Mouse (Mus musculus): ENCODE results near the gene Sugct. TPM values are rescaled to one million over a fixed set of nuclear protein-coding genes. Genes with fewer than 3 reads are reported as not detected.

Gene Sugct
- polyA plus RNA-seq, 1 experiment = 1.0 TPM

DNA sequence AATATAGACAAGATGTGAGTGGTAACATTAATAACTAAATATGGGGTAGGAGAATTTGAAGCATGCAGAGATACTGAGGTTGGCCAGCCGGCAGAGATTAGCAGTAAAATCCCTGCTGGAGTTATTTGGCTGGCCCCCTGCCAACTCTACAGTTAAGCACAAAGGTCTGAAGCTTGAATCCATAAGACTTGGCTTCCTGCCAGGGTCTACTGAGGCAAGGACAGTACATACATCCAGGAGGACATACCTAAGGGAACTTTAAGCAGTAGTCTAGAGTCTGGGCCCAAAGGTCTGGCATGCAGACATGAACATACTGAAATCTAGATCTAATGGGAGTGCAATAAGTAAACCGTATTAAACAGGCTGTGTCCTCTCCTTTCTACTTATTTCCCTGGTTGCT, 865.8 kb downstream of the Sugct start:
- H3K36me3 ChIP-seq (ENCODE audit: control insufficient read depth, insufficient read depth) = no peaks in the 10 kb centered on the region
- H3K4me2 ChIP-seq (ENCODE audit: low read depth) = no peak overlapping the region
- H3ac ChIP-seq (ENCODE audit: control insufficient read depth, insufficient read length) = no peak overlapping the region
- H3K4me3 ChIP-seq = no peak overlapping the region
- H3K27me3 ChIP-seq (ENCODE audit: control insufficient read depth, insufficient read depth, insufficient read length) = no peaks in the 10 kb centered on the region
- no peaks in the 10 kb centered on the region for H3K79me2 ChIP-seq (ENCODE audit: control insufficient read depth, insufficient read depth)
- TF ChIP-seq SRF (IDR thresholded peaks at IDR 0.05; ENCODE audit: control insufficient read depth, insufficient read length, low read depth) (no peak), POLR2A (IDR thresholded peaks at IDR 0.05; ENCODE audit: insufficient read length, low read depth) (no peak), REST (IDR thresholded peaks at IDR 0.05; ENCODE audit: insufficient read depth, insufficient read length) (no peak), TCF12 (IDR thresholded peaks at IDR 0.05; ENCODE audit: insufficient read depth, poor library complexity, severe bottlenecking) (no peak), USF1 (IDR thresholded peaks at IDR 0.05; ENCODE audit: low read depth) (no peak)

- Histone ChIP-seq H3K4me3 (no peak overlapping the region), H3K4me2 (ENCODE audit: low read depth) (no peak overlapping the region), H3K79me2 (ENCODE audit: control insufficient read depth, insufficient read depth) (no peaks in the 10 kb centered on the region), H3K27me3 (ENCODE audit: control insufficient read depth, insufficient read depth, insufficient read length) (no peaks in the 10 kb centered on the region), H3ac (ENCODE audit: control insufficient read depth, insufficient read length) (no peak overlapping the region), H3K36me3 (ENCODE audit: control insufficient read depth, insufficient read depth) (no peaks in the 10 kb centered on the region)
- TF ChIP-seq POLR2AphosphoS2 (IDR thresholded peaks at IDR 0.05; ENCODE audit: insufficient read length, low read depth) (no peak), TCF12 (IDR thresholded peaks at IDR 0.05; ENCODE audit: insufficient read depth, poor library complexity, severe bottlenecking) (no peak), MAX (IDR thresholded peaks at IDR 0.05; ENCODE audit: low read depth) (no peak), MYOG (IDR thresholded peaks at IDR 0.05; ENCODE audit: control insufficient read depth in 1 of 3, insufficient read depth in 1 of 3, insufficient read length in 2 of 3, low read depth in 2 of 3) (no peak), TCF3 (IDR thresholded peaks at IDR 0.05; ENCODE audit: insufficient read length, low read depth) (no peak), MYOD1 (IDR thresholded peaks at IDR 0.05; ENCODE audit: control insufficient read depth in 1 of 3, insufficient read length in 2 of 3, low read depth in 2 of 3) (no peak), POLR2A (IDR thresholded peaks at IDR 0.05; ENCODE audit: insufficient read length, low read depth) (no peak), SRF (IDR thresholded peaks at IDR 0.05; ENCODE audit: control insufficient read depth, insufficient read length, low read depth) (no peak), REST (IDR thresholded peaks at IDR 0.05; ENCODE audit: insufficient read depth, insufficient read length) (no peak), CEBPB (IDR thresholded peaks at IDR 0.05; ENCODE audit: insufficient read depth, poor library complexity, severe bottlenecking) (no peak), USF1 (IDR thresholded peaks at IDR 0.05; ENCODE audit: low read depth) (no peak), E2F4 (IDR thresholded peaks at IDR 0.05; ENCODE audit: insufficient read depth) (no peak)
Measured at GRCm38 (mm10) chr13:16825619-16826018, 869.7 kb downstream of the Sugct start.

DNA sequence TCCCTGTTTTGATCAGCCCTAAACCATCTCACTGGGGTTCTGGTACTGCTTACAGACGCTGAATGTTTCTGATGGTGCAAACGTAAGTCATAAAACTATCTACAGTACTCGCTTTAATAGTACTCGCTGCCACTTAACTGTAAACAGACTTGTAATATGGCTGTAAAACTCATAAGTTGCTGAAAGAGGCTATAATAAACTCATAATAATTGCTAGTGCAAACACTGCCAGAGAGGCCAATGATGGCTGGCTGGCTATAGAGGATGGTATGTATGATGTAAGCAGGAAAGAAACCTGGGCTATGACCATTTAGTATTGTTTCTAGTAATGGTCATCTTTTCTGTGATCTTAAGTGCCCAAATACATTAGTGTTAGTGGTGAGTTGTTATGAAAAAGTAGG, 873.6 kb downstream of the Sugct start:
- no peak overlapping the region for H3ac ChIP-seq (ENCODE audit: control insufficient read depth, insufficient read length)
- H3K4me3 ChIP-seq = no peak overlapping the region
- H3K79me2 ChIP-seq (ENCODE audit: control insufficient read depth, insufficient read depth) = no peaks in the 10 kb centered on the region
- no peaks in the 10 kb centered on the region for H3K36me3 ChIP-seq (ENCODE audit: control insufficient read depth, insufficient read depth)
- TF ChIP-seq MAX (IDR thresholded peaks at IDR 0.05; ENCODE audit: low read depth) (no peak), POLR2A (IDR thresholded peaks at IDR 0.05; ENCODE audit: insufficient read length, low read depth) (no peak), MYOG (IDR thresholded peaks at IDR 0.05; ENCODE audit: control insufficient read depth in 1 of 3, insufficient read depth in 1 of 3, insufficient read length in 2 of 3, low read depth in 2 of 3) (no peak), TCF3 (IDR thresholded peaks at IDR 0.05; ENCODE audit: insufficient read length, low read depth) (no peak), SRF (IDR thresholded peaks at IDR 0.05; ENCODE audit: control insufficient read depth, insufficient read length, low read depth) (no peak), CEBPB (IDR thresholded peaks at IDR 0.05; ENCODE audit: insufficient read depth, poor library complexity, severe bottlenecking) (no peak), MYOD1 (IDR thresholded peaks at IDR 0.05; ENCODE audit: control insufficient read depth in 1 of 3, insufficient read length in 2 of 3, low read depth in 2 of 3) (no peak), E2F4 (IDR thresholded peaks at IDR 0.05; ENCODE audit: insufficient read depth) (no peak), POLR2AphosphoS2 (IDR thresholded peaks at IDR 0.05; ENCODE audit: insufficient read length, low read depth) (no peak), REST (IDR thresholded peaks at IDR 0.05; ENCODE audit: insufficient read depth, insufficient read length) (no peak), USF1 (IDR thresholded peaks at IDR 0.05; ENCODE audit: low read depth) (no peak), TCF12 (IDR thresholded peaks at IDR 0.05; ENCODE audit: insufficient read depth, poor library complexity, severe bottlenecking) (no peak)
- H3K27me3 ChIP-seq (ENCODE audit: control insufficient read depth, insufficient read depth, insufficient read length) = no peaks in the 10 kb centered on the region
- no peak overlapping the region for H3K4me2 ChIP-seq (ENCODE audit: low read depth)

GRCm38 (mm10) chr13:16817471-16817870, 877.9 kb downstream of the Sugct start:
- Histone ChIP-seq H3K4me2 (ENCODE audit: low read depth) (no peak overlapping the region), H3K36me3 (ENCODE audit: control insufficient read depth, insufficient read depth) (no peaks in the 10 kb centered on the region), H3K4me3 (no peak overlapping the region), H3K79me2 (ENCODE audit: control insufficient read depth, insufficient read depth) (no peaks in the 10 kb centered on the region), H3K27me3 (ENCODE audit: control insufficient read depth, insufficient read depth, insufficient read length) (no peaks in the 10 kb centered on the region), H3ac (ENCODE audit: control insufficient read depth, insufficient read length) (no peak overlapping the region)
- TF ChIP-seq REST (IDR thresholded peaks at IDR 0.05; ENCODE audit: insufficient read depth, insufficient read length) = no peak
- TF ChIP-seq TCF3 (IDR thresholded peaks at IDR 0.05; ENCODE audit: insufficient read length, low read depth) = no peak
- TF ChIP-seq TCF12 (IDR thresholded peaks at IDR 0.05; ENCODE audit: insufficient read depth, poor library complexity, severe bottlenecking) = no peak
- no peak for TF ChIP-seq MAX (IDR thresholded peaks at IDR 0.05; ENCODE audit: low read depth)

GRCm38 (mm10) chr13:16816747-16817146, 878.6 kb downstream of the Sugct start:
- no peak for TF ChIP-seq USF1 (IDR thresholded peaks at IDR 0.05; ENCODE audit: low read depth)
- TF ChIP-seq E2F4 (IDR thresholded peaks at IDR 0.05; ENCODE audit: insufficient read depth) = no peak
- TF ChIP-seq MYOG (IDR thresholded peaks at IDR 0.05; ENCODE audit: control insufficient read depth in 1 of 3, insufficient read depth in 1 of 3, insufficient read length in 2 of 3, low read depth in 2 of 3) = no peak
- TF ChIP-seq REST (IDR thresholded peaks at IDR 0.05; ENCODE audit: insufficient read depth, insufficient read length) = no peak
- H3K4me2 ChIP-seq (ENCODE audit: low read depth) = no peak overlapping the region
- no peaks in the 10 kb centered on the region for H3K27me3 ChIP-seq (ENCODE audit: control insufficient read depth, insufficient read depth, insufficient read length)

More at GRCm38 (mm10) chr13:16816747-16817146, 878.6 kb downstream of the Sugct start:
- H3ac ChIP-seq (ENCODE audit: control insufficient read depth, insufficient read length) = no peak overlapping the region
- H3K79me2 ChIP-seq (ENCODE audit: control insufficient read depth, insufficient read depth) = no peaks in the 10 kb centered on the region
- H3K36me3 ChIP-seq (ENCODE audit: control insufficient read depth, insufficient read depth) = no peaks in the 10 kb centered on the region
- no peak overlapping the region for H3K4me3 ChIP-seq
